29 mouse cellular contexts compared by ENCODE assay signal in the genomic region with DNA sequence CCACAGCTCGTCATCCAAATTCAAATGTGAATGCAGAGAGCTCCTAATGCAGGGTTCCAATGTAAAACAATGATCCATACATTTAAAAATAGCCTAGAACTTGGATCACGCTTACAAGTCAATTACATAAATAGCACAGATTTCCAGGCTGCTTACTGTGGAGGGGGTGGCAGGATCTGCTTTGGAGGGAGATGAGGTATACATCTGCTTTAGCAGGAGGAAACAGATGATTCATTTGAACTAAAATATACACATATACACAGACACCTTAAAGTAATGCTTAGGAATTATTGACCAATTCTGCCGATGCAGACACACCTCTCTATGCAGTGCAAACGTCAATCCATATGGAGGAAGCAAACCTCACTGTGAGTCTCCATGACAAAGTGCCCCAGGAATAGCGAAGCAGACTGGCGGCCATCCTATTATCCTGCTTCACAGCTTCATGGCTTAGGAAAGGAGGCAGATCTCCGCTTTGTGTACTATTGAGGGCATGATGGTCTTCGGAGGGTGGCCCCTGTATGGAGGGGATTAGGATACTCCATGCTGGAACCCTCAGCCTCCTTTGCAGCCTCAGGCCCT. TPM values are rescaled to one million over a fixed set of nuclear protein-coding genes. Genes with fewer than 3 reads are reported as not detected.
A peak's percentile ranks its signal among the peaks of the same experiment; 100 is the strongest.
DNase-seq lines count a peak whose midpoint lies in the region; ATAC-seq lines count a peak whose summit lies in the region.
"Had no signal": no experiment of that assay in that cellular context is flagged by ENCODE, and none has a peak within 500 bp of the region (broad histone marks: within the 10 kb centered on the region; RNA-seq: fewer than 3 reads in every experiment).

No protein-coding gene starts in this region.

- peak overlapping the region; percentile 10 for H3K27ac ChIP-seq in forebrain, embryonic 16.5 days (ENCODE audit: low read length)
- no peak overlapping the region for H3K27ac ChIP-seq in forebrain, embryonic 11.5 days (ENCODE audit: low read depth, low read length)
- no peak overlapping the region for H3K27ac ChIP-seq in hindbrain, embryonic 14.5 days
- H3K27ac ChIP-seq: embryonic facial prominence, embryonic 10.5 days; heart, adult 2 months; heart, embryonic 13.5 days; hindbrain, embryonic 12.5 days; limb, embryonic 15.5 days; liver, embryonic 14.5 days; lung, embryonic 15.5 days; neural tube, embryonic 13.5 days had no signal

- H3K27me3 ChIP-seq in forebrain, embryonic 16.5 days (replicated peaks; ENCODE audit: control insufficient read depth, insufficient read depth, low read length) = no peaks in the 10 kb centered on the region
- H3K27me3 ChIP-seq in forebrain, embryonic 11.5 days (ENCODE audit: control insufficient read depth, insufficient read depth, low read length) = no peaks in the 10 kb centered on the region
- H3K27me3 ChIP-seq in hindbrain, embryonic 14.5 days (ENCODE audit: control insufficient read depth, insufficient read depth, low read length) = no peaks in the 10 kb centered on the region
- H3K27me3 ChIP-seq: hindbrain, embryonic 12.5 days; limb, embryonic 15.5 days; lung, embryonic 15.5 days; neural tube, embryonic 13.5 days had no signal

- no peak overlapping the region for H3K4me3 ChIP-seq in forebrain, embryonic 16.5 days (replicated peaks; ENCODE audit: low read length)
- H3K4me3 ChIP-seq in forebrain, embryonic 11.5 days (ENCODE audit: low read depth, low read length) = no peak overlapping the region
- H3K4me3 ChIP-seq in hindbrain, embryonic 14.5 days (replicated peaks; ENCODE audit: low read length) = no peak overlapping the region
- H3K4me3 ChIP-seq: embryonic facial prominence, embryonic 10.5 days; heart, adult 2 months; heart, embryonic 13.5 days; hindbrain, embryonic 12.5 days; limb, embryonic 15.5 days; lung, embryonic 15.5 days; myocyte; neural tube, embryonic 13.5 days had no signal

- intact Hi-C loops in left cerebral cortex, postnatal 10 days (cut with DNase I) = no loop called here

- no peak overlapping the region for H3K4me2 ChIP-seq in forebrain, embryonic 16.5 days (ENCODE audit: low read length)
- no peak overlapping the region for H3K4me2 ChIP-seq in forebrain, embryonic 11.5 days (ENCODE audit: low read depth, low read length, severe bottlenecking)
- H3K4me2 ChIP-seq in hindbrain, embryonic 14.5 days (replicated peaks) = no peak overlapping the region
- H3K4me2 ChIP-seq: heart, embryonic 13.5 days; hindbrain, embryonic 12.5 days; limb, embryonic 15.5 days; lung, embryonic 15.5 days; neural tube, embryonic 13.5 days had no signal

- H3K9ac ChIP-seq in forebrain, embryonic 16.5 days (replicated peaks; ENCODE audit: low read depth, low read length) = no peak overlapping the region
- H3K9ac ChIP-seq in forebrain, embryonic 11.5 days (ENCODE audit: low read length) = no peak overlapping the region
- H3K9ac ChIP-seq in hindbrain, embryonic 14.5 days = no peak overlapping the region
- H3K9ac ChIP-seq: heart, embryonic 13.5 days; hindbrain, embryonic 12.5 days; limb, embryonic 15.5 days; liver, embryonic 14.5 days; lung, embryonic 15.5 days; neural tube, embryonic 13.5 days had no signal

- ATAC-seq in forebrain, embryonic 16.5 days = peak; percentile 64
- no peak for ATAC-seq in forebrain, embryonic 11.5 days (replicated peaks; ENCODE audit: low FRiP score)
- no peak for ATAC-seq in hindbrain, embryonic 14.5 days (ENCODE audit: low FRiP score)

- no peaks in the 10 kb centered on the region for H3K9me3 ChIP-seq in forebrain, embryonic 16.5 days (ENCODE audit: control insufficient read depth, low read length)
- H3K9me3 ChIP-seq in forebrain, embryonic 11.5 days (ENCODE audit: control insufficient read depth, low read length) = no peaks in the 10 kb centered on the region
- H3K9me3 ChIP-seq in hindbrain, embryonic 14.5 days (ENCODE audit: control insufficient read depth, low read length) = no peaks in the 10 kb centered on the region
- H3K9me3 ChIP-seq: embryonic facial prominence, embryonic 10.5 days; heart, embryonic 13.5 days; hindbrain, embryonic 12.5 days; limb, embryonic 15.5 days; lung, embryonic 15.5 days; neural tube, embryonic 13.5 days had no signal

- no peak for DNase-seq in forebrain, embryonic 11.5 days (ENCODE audit: low spot score)
- peak; percentile 61 for DNase-seq in left cerebral cortex, adult 11 months (ENCODE audit: low spot score)
- no peak for DNase-seq in left cerebral cortex, postnatal 10 days (ENCODE audit: extremely low spot score in 1 of 2, low spot score in 2 of 2)
- DNase-seq in left cerebral cortex, adult 9 months (ENCODE audit: low spot score in 2 of 2) = peak; percentile 67 to 71
- DNase-seq in right cerebral cortex, postnatal 4 days = peak; percentile 30
- no peak for DNase-seq in thymus, postnatal 4 days
- DNase-seq in hindbrain, embryonic 14.5 days (ENCODE audit: low spot score) = no peak
- DNase-seq: adrenal gland, postnatal 14 days; cerebellum, adult 8-10 months; gastrocnemius, postnatal 25 days; heart, adult 2 months; heart, postnatal 14 days; kidney, adult 18-20 months; kidney, postnatal 10 days; lung, postnatal 4 days; midbrain, embryonic 14.5 days; thymus, postnatal 14 days had no signal

- no peaks in the 10 kb centered on the region for H3K36me3 ChIP-seq in forebrain, embryonic 16.5 days (ENCODE audit: control insufficient read depth, insufficient read depth)
- H3K36me3 ChIP-seq in forebrain, embryonic 11.5 days (ENCODE audit: control insufficient read depth, insufficient read depth, low read length) = no peaks in the 10 kb centered on the region
- H3K36me3 ChIP-seq in hindbrain, embryonic 14.5 days (replicated peaks; ENCODE audit: control insufficient read depth, insufficient read depth) = no peaks in the 10 kb centered on the region
- H3K36me3 ChIP-seq: embryonic facial prominence, embryonic 10.5 days; heart, embryonic 13.5 days; hindbrain, embryonic 12.5 days; limb, embryonic 15.5 days; lung, embryonic 15.5 days; neural tube, embryonic 13.5 days had no signal

- H3K4me1 ChIP-seq in forebrain, embryonic 16.5 days (replicated peaks; ENCODE audit: control insufficient read depth, insufficient read depth, low read length) = peaks cover 6% of the 10 kb centered on the region
- H3K4me1 ChIP-seq in forebrain, embryonic 11.5 days (replicated peaks; ENCODE audit: control insufficient read depth, insufficient read depth, low read length) = no peaks in the 10 kb centered on the region
- H3K4me1 ChIP-seq in hindbrain, embryonic 14.5 days (replicated peaks; ENCODE audit: control insufficient read depth, insufficient read depth, low read length) = no peaks in the 10 kb centered on the region
- H3K4me1 ChIP-seq: heart, embryonic 13.5 days; hindbrain, embryonic 12.5 days; limb, embryonic 15.5 days; neural tube, embryonic 13.5 days had no signal

- WGBS in forebrain, embryonic 16.5 days = 64% methylated on average over 8 of the region's 8 CpGs
- 73% methylated on average over 8 of the region's 8 CpGs for WGBS in forebrain, embryonic 11.5 days
- 83% methylated on average over 8 of the region's 8 CpGs for WGBS in hindbrain, embryonic 14.5 days

RNA-seq across cellular contexts. Expression of a gene that starts 57.6 kb away (rescaled TPM):
- polyA plus RNA-seq in forebrain, embryonic 16.5 days (2015; fragmentation: Nextera tagmentation; extraction: Ambion mirVana) = 0.10 and 0.13 TPM in 2 replicates
- polyA plus RNA-seq in forebrain, embryonic 11.5 days (2014; fragmentation: Nextera tagmentation; extraction: Ambion mirVana) = 0.19 TPM in 1 of 2 replicates, not detected in the other
- total RNA-seq in left cerebral cortex, postnatal 10 days (2021) = 1 to 10 TPM; 1.5 to 1.8 TPM
- 0.21 and 0.33 TPM in 2 replicates for polyA plus RNA-seq in hindbrain, embryonic 14.5 days (2014; fragmentation: Nextera tagmentation; extraction: Ambion mirVana)
- total RNA-seq: adrenal gland, postnatal 14 days; common myeloid progenitor, adult 5-6 weeks; gastrocnemius, postnatal 25 days; heart, adult 2 months; heart, postnatal 14 days had no signal
- polyA plus RNA-seq: heart, embryonic 13.5 days; myocyte; spleen, adult 2 months had no signal

RNA-seq across cellular contexts. Expression of a gene that starts 59.9 kb away (rescaled TPM):
- polyA plus RNA-seq in forebrain, embryonic 16.5 days (2015; fragmentation: Nextera tagmentation; extraction: Ambion mirVana) = not detected in 2 replicates
- polyA plus RNA-seq in forebrain, embryonic 11.5 days (2014; fragmentation: Nextera tagmentation; extraction: Ambion mirVana) = 0.05 and 0.29 TPM in 2 replicates
- total RNA-seq in left cerebral cortex, postnatal 10 days (2021) = 1 to 10 TPM in 1 of 2 experiments, under 1 TPM in 1; 0.30 to 1.2 TPM
- 0.16 and 0.30 TPM in 2 replicates for polyA plus RNA-seq in hindbrain, embryonic 14.5 days (2014; fragmentation: Nextera tagmentation; extraction: Ambion mirVana)
- total RNA-seq: adrenal gland, postnatal 14 days; common myeloid progenitor, adult 5-6 weeks; gastrocnemius, postnatal 25 days; heart, adult 2 months; megakaryocyte-erythroid progenitor cell, adult 5-6 weeks had no signal
- polyA plus RNA-seq: heart, embryonic 13.5 days; limb, embryonic 15.5 days; liver, embryonic 14.5 days; myocyte; neural tube, embryonic 13.5 days; spleen, adult 2 months had no signal

Comparison
In these comparisons a context has a peak if more than half of its experiments do, and no peak if none do; other contexts are left out.
1. DNase-seq: peak in left cerebral cortex, adult 11 months (single experiment), left cerebral cortex, adult 9 months (2 of 2) and right cerebral cortex, postnatal 4 days (single experiment); none in forebrain, embryonic 11.5 days (single experiment), left cerebral cortex, postnatal 10 days (0 of 2), thymus, postnatal 4 days (single experiment) and hindbrain, embryonic 14.5 days (single experiment).